Mouse (Mus musculus) hematopoietic stem cell, adult 5-6 weeks (primary cell): ENCODE results near the gene Serac1. TPM values are rescaled to one million over a fixed set of nuclear protein-coding genes. Genes with fewer than 3 reads are reported as not detected.

ENCODE experiments used
- ATAC-seq, 2 experiments: fragments of 125-278 bp in 1 of 2; replicated peaks in 1 of 2; 2 replicates each; pipeline ENCODE4 v1.8.0; 2016 to 2017; ENCODE audit warnings: inconsistent platforms in 2 of 2, mild to moderate bottlenecking in 2 of 2, moderate number of reproducible peaks in 2 of 2, low read depth in 1 of 2, moderate TSS enrichment in 1 of 2; ENCODE audit not compliant: low FRiP score in 2 of 2, poor library complexity in 2 of 2, severe bottlenecking in 2 of 2, insufficient read depth in 1 of 2, low TSS enrichment in 1 of 2
- total RNA-seq: library from RNA; stranded (forward); fragments of 172-1452, 232-1000 nt; gene quantifications from 2 replicates; pipeline ENCODE4 v1.2.3, GENCODE M21; 2017

Gene Serac1
- total RNA-seq, 1 experiment from 2014 or later = 1.4 TPM

DNA sequence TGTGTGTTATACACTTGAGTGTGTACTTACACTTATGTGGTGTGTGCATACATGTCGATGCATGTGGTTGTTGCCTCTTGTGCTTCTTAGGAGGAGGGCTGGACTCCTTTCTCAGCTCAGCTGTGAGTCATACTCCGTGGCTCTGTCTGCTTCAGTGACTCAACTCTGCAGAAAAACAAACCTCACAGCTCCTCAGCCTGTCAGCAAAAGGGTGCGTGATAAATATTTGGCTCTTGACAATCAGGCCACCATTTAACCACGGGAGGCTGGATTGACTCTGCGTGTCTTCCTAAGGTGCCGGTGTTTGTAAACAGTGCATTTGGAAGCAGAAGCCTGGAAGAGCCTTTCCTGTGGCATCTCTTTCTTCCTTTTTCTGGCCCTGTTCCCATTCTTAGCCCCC, 84.9 kb downstream of the Serac1 start:
- no peak for ATAC-seq

DNA sequence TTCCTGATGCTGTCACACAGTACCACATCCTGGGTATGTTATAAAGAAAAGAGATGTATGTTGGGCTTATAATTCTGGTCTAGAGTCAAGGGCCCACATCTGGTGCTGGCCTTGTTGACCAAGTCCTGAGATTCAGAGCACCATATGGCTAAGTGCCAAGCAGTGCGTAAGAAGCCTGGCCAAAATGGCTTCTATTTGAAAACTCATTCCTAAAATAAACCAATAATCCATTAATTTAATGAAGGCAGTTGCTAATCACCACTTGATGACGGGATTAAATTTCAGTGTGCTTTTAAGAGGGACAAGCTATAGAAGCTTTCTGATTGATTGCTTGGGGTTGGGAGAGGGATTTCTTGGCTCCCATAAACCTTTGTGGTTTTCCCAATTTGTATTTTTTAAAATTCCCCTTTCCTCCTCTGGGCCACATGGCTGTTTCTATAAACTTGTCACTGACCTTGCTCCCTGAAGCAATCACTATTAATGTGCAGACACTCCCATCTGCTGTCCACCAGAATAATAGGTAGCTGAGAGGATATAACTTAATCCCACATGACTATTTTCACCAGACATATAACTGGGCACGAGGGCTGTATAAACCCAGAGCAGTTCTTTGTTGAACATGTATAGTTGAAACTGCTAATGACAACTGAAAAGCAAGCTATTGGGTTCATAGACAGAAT, 85.8 kb downstream of the Serac1 start:
- no peak for ATAC-seq

DNA sequence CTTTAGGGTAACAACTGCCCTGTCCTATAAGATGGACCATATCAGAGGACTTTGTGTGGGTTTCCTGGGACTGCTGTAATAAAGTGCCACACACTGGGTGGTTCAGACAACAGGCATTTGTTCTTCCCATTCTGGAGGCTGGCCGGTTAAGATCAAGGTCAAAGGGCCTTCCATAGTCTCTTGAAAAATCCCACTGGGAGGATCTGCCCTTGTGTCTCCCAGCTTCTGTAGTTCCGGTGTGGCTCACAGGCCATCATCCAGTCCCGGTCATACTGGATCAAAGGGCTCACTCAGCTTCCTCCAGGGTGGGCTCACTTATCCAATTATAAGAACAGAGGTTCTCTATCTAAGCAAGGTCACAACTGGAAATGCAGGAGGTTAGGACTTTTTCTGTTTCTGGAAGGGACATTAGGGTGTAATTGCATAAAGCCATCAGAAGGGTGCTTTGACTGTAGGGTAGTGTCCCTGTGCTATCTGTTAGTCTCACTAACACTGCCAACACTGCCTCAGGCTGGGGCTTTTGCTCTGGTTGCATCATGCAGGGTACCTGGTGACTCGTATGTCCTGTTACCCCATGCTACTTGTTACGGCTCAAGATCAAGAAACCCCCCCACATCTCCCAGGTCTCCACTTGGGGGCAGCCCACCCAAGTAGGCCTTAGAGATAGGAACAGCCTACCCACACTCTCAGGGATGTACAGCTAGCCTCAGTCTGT, 86.5 kb downstream of the Serac1 start:
- no peak for ATAC-seq

Other genes with a start within 250 kb of the Serac1 start
- 28.5 and 28.8 TPM in 2 replicates for gene Snx9, start 238.4 kb downstream of the Serac1 start, total RNA-seq
- 8.1 and 17.9 TPM in 2 replicates for gene Synj2, start 138.5 kb downstream of the Serac1 start, total RNA-seq
- 43.6 and 54.4 TPM in 2 replicates for gene Gtf2h5, start within 50 bp of the Serac1 start, total RNA-seq
- gene Tulp4, start 26.7 kb upstream of the Serac1 start, total RNA-seq = 10.1 and 16.3 TPM in 2 replicates
- 5.2 and 13.8 TPM in 2 replicates for gene Tmem181a, start 177.1 kb upstream of the Serac1 start, total RNA-seq
- gene Dynlt1a, start 237.8 kb upstream of the Serac1 start, total RNA-seq = 4.4 and 7.8 TPM in 2 replicates